Mouse (Mus musculus) lung, adult 2 months (tissue): ENCODE results near the gene Kiz. TPM values are rescaled to one million over a fixed set of nuclear protein-coding genes. Genes with fewer than 3 reads are reported as not detected.

Source experiments
- DNase-seq: peaks from one replicate; pipeline ENCODE4 v3.0.0; 2022
- H3K4me1 ChIP-seq: fragments of 200-500 bp; 2 replicates; pipeline ENCODE4 v1.6.1; 2011; ENCODE audit warnings: low read length; ENCODE audit not compliant: control insufficient read depth, insufficient read depth
- H3K4me3 ChIP-seq: fragments of 200-500 bp; replicated peaks from 2 replicates; pipeline ENCODE3; 2011; ENCODE audit warnings: low read depth, mild to moderate bottlenecking, control low read depth, low read length; ENCODE audit errors: extremely low read depth
- CTCF ChIP-seq: fragments of 200-500 bp; IDR thresholded peaks from 2 replicates; pipeline ENCODE4 v1.5.1; 2011; ENCODE audit warnings: mild to moderate bottlenecking, low read length, control low read depth; ENCODE audit not compliant: insufficient read depth
- POLR2A ChIP-seq: fragments of 200-500 bp; IDR thresholded peaks from 2 replicates; pipeline ENCODE4 v1.6.1; 2011; ENCODE audit warnings: low read depth, mild to moderate bottlenecking, control low read depth, low read length, borderline replicate concordance; ENCODE audit errors: extremely low read depth
- WGBS: fragments of 180-500 bp; shearing (Covaris S2); methylation state at CpG from one replicate; pipeline ENCODE4 v1.1.7; 2018; 5-methylcytosine and 5-hydroxymethylcytosine counted together
- polyA plus RNA-seq: library from polyadenylated mRNA; depleted of rRNA; stranded (reverse); fragments of >200 nt; gene quantifications from 2 replicates; pipeline ENCODE4 v1.2.3, GENCODE M21; 2012; rRNA removed

Kiz gene
- polyA plus RNA-seq, 1 experiment, result 8.0 TPM

DNA sequence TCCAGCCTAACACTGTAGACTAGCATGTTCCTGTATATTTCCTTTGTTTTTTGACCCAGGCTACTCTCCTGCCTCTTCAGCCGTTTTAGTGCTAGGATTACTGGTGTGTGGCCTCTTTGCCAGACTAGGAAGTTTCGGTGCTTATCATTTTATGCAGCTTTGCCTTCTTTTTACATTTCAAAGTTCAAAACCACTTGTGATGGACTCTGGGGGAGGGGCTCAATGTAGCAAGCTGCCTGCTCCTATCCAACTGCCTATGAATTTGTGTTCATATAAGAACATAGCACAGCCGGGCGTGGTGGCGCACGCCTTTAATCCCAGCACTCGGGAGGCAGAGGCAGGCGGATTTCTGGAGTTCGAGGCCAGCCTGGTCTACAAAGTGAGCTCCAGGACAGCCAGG is 155.3 kb downstream of the Kiz start:
- no peak for DNase-seq
- 93% methylated on average over 9 of the region's 9 CpGs for WGBS
- peaks cover 8% of the 10 kb centered on the region for H3K4me1 ChIP-seq
- no peak overlapping the region for H3K4me3 ChIP-seq
- TF ChIP-seq POLR2A (no peak), CTCF (no peak)

DNA sequence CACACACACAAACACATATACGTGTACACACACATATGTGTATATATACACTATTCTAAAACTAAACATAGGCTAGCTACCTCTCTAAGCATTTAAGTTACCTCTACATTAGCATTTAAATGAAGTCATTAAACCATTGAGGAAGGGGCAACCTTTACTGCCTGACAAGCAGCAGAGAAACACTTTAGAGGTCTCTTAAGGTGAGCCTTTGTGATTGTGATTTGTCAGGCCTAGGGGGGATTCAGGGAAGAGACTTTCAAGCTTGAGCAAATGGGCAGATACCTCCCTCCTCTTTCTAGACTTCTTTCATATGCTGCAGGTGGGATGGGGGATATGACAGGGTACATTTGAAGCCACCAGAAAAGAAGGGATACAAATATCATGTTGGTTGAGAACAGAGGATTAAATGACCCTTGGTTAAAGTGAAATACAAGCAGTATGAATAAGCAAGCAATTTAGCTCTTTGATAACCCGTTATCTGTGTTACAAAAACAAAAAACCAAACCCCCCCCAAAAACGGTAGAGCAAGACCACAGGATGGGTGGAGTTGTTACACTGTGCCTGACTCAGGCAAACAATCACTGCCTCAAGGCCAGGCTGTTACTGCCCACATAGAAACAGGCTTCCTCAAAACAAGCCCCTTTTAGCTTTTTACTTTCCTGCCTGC is 155.9 kb downstream of the Kiz start:
- Histone ChIP-seq H3K4me1 (peaks cover 8% of the 10 kb centered on the region), H3K4me3 (no peak overlapping the region)
- TF ChIP-seq POLR2A (no peak), CTCF (no peak)
- WGBS, result 45% methylated on average over 3 of the region's 3 CpGs
- DNase-seq, result no peak

GRCm38 (mm10) chr2:147012141-147012622 is 156.5 kb downstream of the Kiz start:
- no peak for DNase-seq
- Histone ChIP-seq H3K4me1 (peaks cover 8% of the 10 kb centered on the region), H3K4me3 (peak overlapping the region; percentile 32)
- no peak for TF ChIP-seq CTCF
- 11% methylated on average over 7 of the region's 7 CpGs for WGBS

DNA sequence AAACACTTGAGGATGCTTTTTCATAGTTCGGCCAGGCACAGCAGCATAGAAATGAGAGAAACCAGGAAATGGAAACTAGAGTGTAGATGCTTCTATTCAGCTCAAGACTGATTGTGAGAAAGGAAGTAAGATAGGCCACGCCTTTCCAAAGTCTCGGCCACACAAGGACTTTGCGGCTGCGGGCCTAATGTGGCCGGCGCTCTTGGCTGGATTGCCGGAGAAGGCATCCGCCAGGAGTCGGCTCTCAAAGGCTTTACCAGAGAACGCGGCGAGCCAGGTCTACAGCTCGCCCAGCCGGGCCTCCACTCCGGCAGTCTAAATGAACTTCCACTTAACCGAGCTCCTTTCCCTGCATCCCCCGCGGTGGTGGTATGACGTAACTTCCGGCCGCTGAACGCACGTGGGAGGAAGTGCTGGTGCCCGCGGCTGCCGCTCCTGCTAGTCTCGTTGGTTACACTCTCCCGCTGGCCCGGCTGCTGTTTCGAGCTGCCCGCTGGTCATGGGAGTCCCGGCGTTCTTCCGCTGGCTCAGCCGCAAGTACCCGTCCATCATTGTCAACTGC is 157.0 kb downstream of the Kiz start, which contains the start of gene Xrn2:
Gene Xrn2, plus strand, starts transcription at position 374 of the 562 bp plus-strand sequence.
- under 1% methylated on average over 37 of the region's 37 CpGs for WGBS
- TF ChIP-seq CTCF, result no peak
- peak; percentile 81 for TF ChIP-seq POLR2A
- Histone ChIP-seq H3K4me3 (peak within 1 kb of the TSS; percentile 99), H3K4me1 (peaks cover 8% of the 10 kb centered on the region)
- peak; percentile 97 for DNase-seq

- TF ChIP-seq POLR2A, result no peak
- no peak for TF ChIP-seq CTCF
- peak; percentile 73 for DNase-seq
- WGBS, result 0% methylated on average over 59 of the region's 59 CpGs
Observed at GRCm38 (mm10) chr2:147013194-147013969, 157.7 kb downstream of the Kiz start.

DNA sequence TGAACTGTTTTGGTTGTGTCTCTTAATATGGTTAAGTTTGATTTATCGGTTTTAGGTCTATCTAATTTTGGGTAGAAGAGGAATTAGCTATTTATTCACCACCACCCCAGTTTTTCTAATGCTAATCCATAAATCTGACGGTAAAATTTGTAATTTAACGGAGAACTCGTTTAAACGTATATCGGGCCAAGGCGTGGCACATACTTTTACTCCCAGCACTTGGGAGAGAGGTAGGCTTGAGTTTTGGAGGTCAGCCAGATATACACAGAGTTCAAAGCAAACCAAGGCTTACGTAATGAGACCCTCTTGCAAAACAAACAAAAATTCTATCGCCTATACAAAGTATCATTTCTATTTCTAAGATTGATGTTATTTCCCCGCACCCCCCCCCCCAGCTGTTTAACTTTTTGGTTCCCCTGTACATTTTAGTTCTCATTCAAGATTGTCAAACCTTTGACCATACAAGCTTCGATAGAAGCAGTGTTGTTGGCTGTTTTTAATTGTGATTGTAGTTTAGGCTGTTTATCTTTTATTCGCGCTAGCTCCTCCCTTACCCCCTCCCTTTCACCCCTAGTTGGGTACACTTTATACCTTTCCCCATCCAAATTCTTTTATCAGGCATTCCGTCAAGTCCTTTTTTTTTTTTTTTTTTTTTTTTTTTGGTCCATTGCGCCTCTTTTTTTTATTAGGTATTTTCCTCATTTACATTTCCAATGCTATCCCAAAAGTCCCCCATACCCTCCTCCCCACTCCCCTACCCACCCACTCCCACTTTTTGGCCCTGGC is 158.6 kb downstream of the Kiz start:
- no peak for DNase-seq

More at GRCm38 (mm10) chr2:147013194-147013969, 157.7 kb downstream of the Kiz start:
- Histone ChIP-seq H3K4me3 (peak overlapping the region; percentile 99), H3K4me1 (peaks cover 8% of the 10 kb centered on the region)

More for the DNA sequence above, 158.6 kb downstream of the Kiz start:
- H3K4me3 ChIP-seq, result peak overlapping the region; percentile 99
- no peak for TF ChIP-seq CTCF
- no peak for TF ChIP-seq POLR2A
- 10% methylated on average over 15 of the region's 15 CpGs for WGBS
- H3K4me1 ChIP-seq, result peaks cover 8% of the 10 kb centered on the region

Other genes with a start within 250 kb of the Kiz start
- gene Xrn2, start 157.1 kb downstream of the Kiz start, polyA plus RNA-seq, result 16.9 and 30.0 TPM in 2 replicates
- 0.06 TPM in 1 of 2 replicates, not detected in the other for gene Nkx2-4, start 229.6 kb downstream of the Kiz start, polyA plus RNA-seq